Mouse (Mus musculus) forebrain, embryonic 11.5 days (tissue): ENCODE results near the gene Olfr1208. TPM values are rescaled to one million over a fixed set of nuclear protein-coding genes. Genes with fewer than 3 reads are reported as not detected.

Experiments used
- ATAC-seq: fragments of 200-750 bp; cut with Nextera tagmentation; replicated peaks from 2 replicates; pipeline ENCODE4 v1.8.0; 2017; ENCODE audit warnings: moderate TSS enrichment; ENCODE audit not compliant: low FRiP score
- DNase-seq: peaks from one replicate; pipeline ENCODE4 v3.0.0-alpha.2; 2017; ENCODE audit warnings: low spot score
- H3K27ac ChIP-seq: fragments of 300-500 bp; sonication (generic); 2 replicates; pipeline ENCODE4 v1.5.1; 2014; ENCODE audit warnings: low read depth, low read length
- H3K27me3 ChIP-seq: fragments of 300-500 bp; sonication (generic); 2 replicates; pipeline ENCODE4 v1.6.1; 2014; ENCODE audit warnings: mild to moderate bottlenecking, low read length, mixed read lengths; ENCODE audit not compliant: control insufficient read depth, insufficient read depth
- H3K36me3 ChIP-seq: fragments of 300-500 bp; sonication (generic); 2 replicates; pipeline ENCODE4 v1.6.1; 2014; ENCODE audit warnings: mild to moderate bottlenecking, low read length, moderate library complexity, mixed read lengths; ENCODE audit not compliant: control insufficient read depth, insufficient read depth
- H3K4me1 ChIP-seq: fragments of 300-500 bp; sonication (generic); replicated peaks from 2 replicates; pipeline ENCODE4 v1.6.1; 2014; ENCODE audit warnings: low read length, mixed read lengths; ENCODE audit not compliant: control insufficient read depth, insufficient read depth
- H3K4me2 ChIP-seq: fragments of 300-500 bp; sonication (generic); 2 replicates; pipeline ENCODE4 v1.6.1; 2014; ENCODE audit warnings: low read depth, mild to moderate bottlenecking, low read length, moderate library complexity, mixed read lengths; ENCODE audit not compliant: severe bottlenecking
- H3K4me3 ChIP-seq: fragments of 300-500 bp; sonication (generic); 2 replicates; pipeline ENCODE4 v1.5.1; 2014; ENCODE audit warnings: low read depth, low read length
- H3K9ac ChIP-seq: fragments of 300-500 bp; sonication (generic); 2 replicates; pipeline ENCODE4 v1.6.1; 2014; ENCODE audit warnings: low read length
- H3K9me3 ChIP-seq: fragments of 300-500 bp; sonication (generic); 2 replicates; pipeline ENCODE4 v1.6.1; 2016; ENCODE audit warnings: low read length, mixed read lengths; ENCODE audit not compliant: control insufficient read depth
- WGBS: fragments of 180-500 bp; shearing (Covaris S2); extraction: QIAGEN DNeasy Blood & Tissue Kit; methylation state at CpG from one replicate; pipeline ENCODE4 v1.1.7; 2014; 5-methylcytosine and 5-hydroxymethylcytosine counted together
- polyA plus RNA-seq: library from polyadenylated mRNA; unstranded; fragments of >200 nt; fragmentation: Nextera tagmentation; extraction: Ambion mirVana; gene quantifications from 2 replicates; pipeline ENCODE4 v1.2.1, GENCODE M21; 2014

The Olfr1208 gene
- not detected in 2 replicates for polyA plus RNA-seq

DNA sequence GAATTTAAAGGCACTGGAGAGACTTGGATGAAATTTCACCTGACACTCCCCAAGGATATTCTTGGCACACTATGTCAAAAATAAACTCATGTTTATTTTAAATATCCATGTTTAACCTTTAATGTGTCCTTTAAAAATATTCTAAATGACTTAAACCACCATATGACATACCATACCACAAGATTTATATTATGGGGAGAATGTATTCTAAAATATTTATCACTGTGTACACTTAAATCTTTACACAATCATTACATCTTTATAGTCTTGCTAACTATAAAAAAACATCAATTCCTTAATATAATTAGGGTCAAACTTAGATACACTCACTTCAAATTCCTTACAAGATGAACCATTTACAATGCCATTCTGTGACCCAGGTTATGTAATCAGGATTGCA, at the start of gene Olfr1208:
TSS of gene Olfr1208 (minus strand) at position 101 of the 400 bp plus-strand sequence.
- H3K4me2 ChIP-seq, result no peak within 1 kb of the TSS
- no peak within 1 kb of the TSS for H3K27ac ChIP-seq
- no peak within 1 kb of the TSS for H3K4me3 ChIP-seq
- H3K9me3 ChIP-seq, result no peaks in the 10 kb centered on the region
- DNase-seq (no peak), ATAC-seq (no peak)
- H3K9ac ChIP-seq, result no peak within 1 kb of the TSS
- no peaks in the 10 kb centered on the region for H3K27me3 ChIP-seq
- no peaks in the 10 kb centered on the region for H3K36me3 ChIP-seq
- no peaks in the 10 kb centered on the region for H3K4me1 ChIP-seq

DNA sequence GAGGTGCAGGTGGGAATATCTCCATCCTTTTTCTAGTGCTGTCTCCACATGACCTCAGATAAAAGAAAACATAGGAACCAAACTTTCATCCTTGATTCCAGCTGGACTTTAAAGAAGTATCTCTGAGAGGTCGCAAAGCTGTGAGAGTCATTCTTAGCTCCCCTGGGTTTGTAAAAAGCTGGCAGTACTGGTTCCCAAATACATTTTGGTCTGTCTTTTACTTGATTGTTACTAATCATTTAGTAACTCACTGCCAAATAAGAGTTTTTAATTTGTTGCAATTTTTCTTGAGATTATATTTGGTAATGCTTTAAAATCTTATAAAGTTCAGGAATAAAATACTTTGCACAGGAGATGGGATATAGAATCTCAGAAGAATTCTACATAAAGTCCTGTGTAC, 35.9 kb upstream of the Olfr1208 start, which contains the start of gene Olfr1211:
TSS of gene Olfr1211 (minus strand) at position 101 of the 400 bp plus-strand sequence.
- no peaks in the 10 kb centered on the region for H3K27me3 ChIP-seq
- no peak for ATAC-seq
- DNase-seq, result no peak
- no peaks in the 10 kb centered on the region for H3K9me3 ChIP-seq
- WGBS, result 85% methylated on average over 1 of the region's 1 CpGs
- H3K4me2 ChIP-seq, result no peak within 1 kb of the TSS
- no peak within 1 kb of the TSS for H3K27ac ChIP-seq
- H3K9ac ChIP-seq, result no peak within 1 kb of the TSS
- H3K4me1 ChIP-seq, result no peaks in the 10 kb centered on the region
- no peaks in the 10 kb centered on the region for H3K36me3 ChIP-seq
- H3K4me3 ChIP-seq, result no peak within 1 kb of the TSS

DNA sequence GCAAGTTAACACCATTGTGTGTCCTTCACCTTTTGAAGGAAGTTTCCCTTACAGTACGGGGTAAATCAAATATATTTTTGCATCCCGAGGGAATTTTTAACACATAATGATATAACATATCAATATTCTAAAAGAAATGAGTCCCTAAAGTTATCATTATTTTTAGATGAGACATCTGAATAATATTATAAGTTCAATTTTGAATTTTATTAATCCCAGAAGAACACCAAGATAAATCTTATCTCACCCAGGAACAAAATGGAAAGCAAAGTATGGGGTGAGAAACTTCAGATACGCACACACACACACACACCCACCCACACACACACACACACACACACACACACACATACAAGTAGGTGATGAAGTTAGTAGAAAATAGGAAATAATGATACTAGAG, 12.9 kb upstream of the Olfr1208 start, which contains the start of gene Olfr1209:
TSS of gene Olfr1209 (minus strand) at position 101 of the 400 bp plus-strand sequence.
- no peak within 1 kb of the TSS for H3K9ac ChIP-seq
- no peaks in the 10 kb centered on the region for H3K27me3 ChIP-seq
- DNase-seq, result no peak
- H3K9me3 ChIP-seq, result no peaks in the 10 kb centered on the region
- H3K36me3 ChIP-seq, result no peaks in the 10 kb centered on the region
- no peak within 1 kb of the TSS for H3K4me3 ChIP-seq
- H3K27ac ChIP-seq, result no peak within 1 kb of the TSS
- 87% methylated on average over 3 of the region's 3 CpGs for WGBS
- H3K4me1 ChIP-seq, result no peaks in the 10 kb centered on the region
- H3K4me2 ChIP-seq, result no peak within 1 kb of the TSS
- no peak for ATAC-seq

DNA sequence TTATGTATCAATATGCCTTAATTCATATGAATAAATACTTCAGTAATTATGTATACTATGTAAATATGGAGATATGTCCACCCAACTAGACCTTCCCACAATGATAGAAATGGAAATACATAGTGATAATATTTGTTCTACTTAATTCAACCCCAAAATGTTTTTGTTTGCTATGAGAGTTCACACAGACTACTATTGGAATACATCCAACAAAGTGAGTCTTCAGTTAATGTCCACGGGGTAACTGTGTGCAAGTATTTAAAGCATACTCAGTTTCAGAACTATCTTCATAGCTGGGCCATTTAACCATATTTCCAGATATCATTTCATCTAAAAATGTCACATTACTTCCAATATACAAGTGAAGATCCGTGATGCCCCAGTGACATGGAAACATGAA, 39.2 kb downstream of the Olfr1208 start, which contains the start of gene Olfr1206:
TSS of gene Olfr1206 (plus strand) at position 301 of the 400 bp plus-strand sequence.
- Histone ChIP-seq H3K4me1 (no peaks in the 10 kb centered on the region), H3K4me2 (no peak within 1 kb of the TSS), H3K36me3 (no peaks in the 10 kb centered on the region), H3K9ac (no peak within 1 kb of the TSS), H3K4me3 (no peak within 1 kb of the TSS), H3K27me3 (no peaks in the 10 kb centered on the region), H3K27ac (no peak within 1 kb of the TSS), H3K9me3 (no peaks in the 10 kb centered on the region)
- DNase-seq (no peak), ATAC-seq (no peak)
- 91% methylated on average over 2 of the region's 2 CpGs for WGBS

DNA sequence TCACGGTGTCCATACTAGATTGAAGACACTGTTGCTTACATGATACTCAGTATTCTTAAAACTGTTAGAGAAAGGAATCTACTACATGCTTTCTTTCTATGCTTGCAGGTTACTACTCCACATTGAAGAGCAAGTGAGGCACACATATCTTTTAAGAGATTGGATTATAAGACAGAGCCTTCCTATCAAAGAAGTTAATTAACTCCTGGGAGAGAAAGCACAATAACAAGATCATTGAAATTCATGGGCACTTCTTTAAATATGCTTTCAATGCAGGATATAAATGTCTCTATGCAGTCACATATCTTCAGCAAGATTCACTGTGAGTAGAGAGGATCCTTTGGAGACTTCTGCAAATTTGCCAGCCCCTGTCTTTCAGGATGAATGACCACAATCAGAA, 53.1 kb downstream of the Olfr1208 start, which contains the start of gene Olfr1204:
TSS of gene Olfr1204 (plus strand) at position 301 of the 400 bp plus-strand sequence.
- Histone ChIP-seq H3K27ac (no peak within 1 kb of the TSS), H3K4me2 (no peak within 1 kb of the TSS), H3K36me3 (no peaks in the 10 kb centered on the region), H3K4me1 (no peaks in the 10 kb centered on the region), H3K9me3 (no peaks in the 10 kb centered on the region), H3K9ac (no peak within 1 kb of the TSS), H3K27me3 (no peaks in the 10 kb centered on the region), H3K4me3 (no peak within 1 kb of the TSS)
- WGBS, result 93% methylated on average over 1 of the region's 1 CpGs
- ATAC-seq (no peak), DNase-seq (no peak)

Other genes with a start within 250 kb of the Olfr1208 start
- gene Olfr1193, start 226.7 kb downstream of the Olfr1208 start, polyA plus RNA-seq, result not detected in 2 replicates
- not detected in 2 replicates for gene Olfr1195, start 213.1 kb downstream of the Olfr1208 start, polyA plus RNA-seq
- gene Olfr1196, start 197.7 kb downstream of the Olfr1208 start, polyA plus RNA-seq, result not detected in 2 replicates
- gene Olfr1197, start 169.9 kb downstream of the Olfr1208 start, polyA plus RNA-seq, result not detected in 2 replicates
- gene Olfr1198, start 150.9 kb downstream of the Olfr1208 start, polyA plus RNA-seq, result not detected in 2 replicates
- gene Olfr1199, start 141.8 kb downstream of the Olfr1208 start, polyA plus RNA-seq, result not detected in 2 replicates
- not detected in 2 replicates for gene Olfr1200, start 131.8 kb downstream of the Olfr1208 start, polyA plus RNA-seq
- gene Olfr1201, start 109.3 kb downstream of the Olfr1208 start, polyA plus RNA-seq, result not detected in 2 replicates
- not detected in 2 replicates for gene Olfr1202, start 87.8 kb downstream of the Olfr1208 start, polyA plus RNA-seq
- not detected in 2 replicates for gene Olfr1205, start 72.6 kb downstream of the Olfr1208 start, polyA plus RNA-seq
- gene Olfr1204, start 53.0 kb downstream of the Olfr1208 start, polyA plus RNA-seq, result not detected in 2 replicates
- gene Olfr1206, start 39.1 kb downstream of the Olfr1208 start, polyA plus RNA-seq, result not detected in 2 replicates
- gene Olfr1209, start 12.8 kb upstream of the Olfr1208 start, polyA plus RNA-seq, result not detected in 2 replicates
- gene Olfr1211, start 35.8 kb upstream of the Olfr1208 start, polyA plus RNA-seq, result not detected in 2 replicates
- gene Olfr1212, start 51.7 kb upstream of the Olfr1208 start, polyA plus RNA-seq, result not detected in 2 replicates
- not detected in 2 replicates for gene Gm13762, start 78.0 kb upstream of the Olfr1208 start, polyA plus RNA-seq
- not detected in 2 replicates for gene Olfr1214, start 90.3 kb upstream of the Olfr1208 start, polyA plus RNA-seq
- gene Olfr1215, start 104.7 kb upstream of the Olfr1208 start, polyA plus RNA-seq, result not detected in 2 replicates
- not detected in 2 replicates for gene Olfr1216, start 116.0 kb upstream of the Olfr1208 start, polyA plus RNA-seq
- not detected in 2 replicates for gene Olfr1217, start 129.8 kb upstream of the Olfr1208 start, polyA plus RNA-seq
- not detected in 2 replicates for gene Olfr1218, start 158.9 kb upstream of the Olfr1208 start, polyA plus RNA-seq
- gene Olfr1219, start 181.2 kb upstream of the Olfr1208 start, polyA plus RNA-seq, result not detected in 2 replicates
- gene Olfr1220, start 204.5 kb upstream of the Olfr1208 start, polyA plus RNA-seq, result not detected in 2 replicates
- not detected in 2 replicates for gene Olfr1221, start 215.0 kb upstream of the Olfr1208 start, polyA plus RNA-seq
- gene Olfr1222, start 230.7 kb upstream of the Olfr1208 start, polyA plus RNA-seq, result not detected in 2 replicates
- gene Olfr1223, start 249.2 kb upstream of the Olfr1208 start, polyA plus RNA-seq, result not detected in 2 replicates